Mouse (Mus musculus) small intestine, adult 2 months (tissue): ENCODE results near the gene Trmt13. TPM values are rescaled to one million over a fixed set of nuclear protein-coding genes. Genes with fewer than 3 reads are reported as not detected.
A peak's percentile ranks its signal among the peaks of the same experiment; 100 is the strongest.
"Not testable (repeated sequence)": the region's sequence is repeated elsewhere in the genome, so short reads cannot be mapped to it uniquely, and the experiment has no call there.

Experiments used
- H3K27ac ChIP-seq: fragments of 200-500 bp; 2 replicates; pipeline ENCODE4 v1.5.1; 2012; ENCODE audit warnings: low read depth, low read length, control low read depth, inconsistent platforms; ENCODE audit not compliant: insufficient read depth
- H3K27me3 ChIP-seq: fragments of 200-500 bp; 2 replicates; pipeline ENCODE4 v1.6.1; 2012; ENCODE audit warnings: mild to moderate bottlenecking, moderate library complexity, low read length, inconsistent platforms; ENCODE audit not compliant: control insufficient read depth, insufficient read depth
- H3K36me3 ChIP-seq: fragments of 200-500 bp; 2 replicates; pipeline ENCODE4 v1.6.1; 2012; ENCODE audit warnings: mild to moderate bottlenecking, low read length, control low read depth, inconsistent platforms; ENCODE audit not compliant: control insufficient read depth, insufficient read depth
- H3K4me1 ChIP-seq: fragments of 200-500 bp; 2 replicates; pipeline ENCODE4 v1.6.1; 2012; ENCODE audit warnings: low read length, inconsistent platforms, mixed read lengths; ENCODE audit not compliant: control insufficient read depth, insufficient read depth, insufficient read length
- H3K4me3 ChIP-seq: fragments of 200-500 bp; 2 replicates; pipeline ENCODE4 v1.5.1; 2012; ENCODE audit warnings: low read depth, mild to moderate bottlenecking, control low read depth, inconsistent platforms, low read length, moderate library complexity
- CTCF ChIP-seq: fragments of 200-500 bp; IDR thresholded peaks from 2 replicates; pipeline ENCODE4 v1.5.1; 2012; ENCODE audit warnings: low read depth, mild to moderate bottlenecking, control low read depth, inconsistent platforms, low read length, moderate library complexity, mixed read lengths; ENCODE audit not compliant: insufficient replicate concordance, insufficient read length; ENCODE audit errors: extremely low read depth
- POLR2A ChIP-seq: fragments of 200-500 bp; IDR thresholded peaks from 2 replicates; pipeline ENCODE4 v1.6.1; 2012; ENCODE audit warnings: low read depth, mild to moderate bottlenecking, control low read depth, inconsistent platforms, low read length, moderate library complexity
- WGBS: fragments of 180-500 bp; shearing (Covaris S2); methylation state at CpG from one replicate; pipeline ENCODE4 v1.1.7; 2018; 5-methylcytosine and 5-hydroxymethylcytosine counted together
- polyA plus RNA-seq: library from polyadenylated mRNA; depleted of rRNA; stranded (reverse); fragments of >200 nt; gene quantifications from 2 replicates; pipeline ENCODE4 v1.2.3, GENCODE M21; 2012

The Trmt13 gene
- polyA plus RNA-seq, 1 experiment, result 1.2 TPM

DNA sequence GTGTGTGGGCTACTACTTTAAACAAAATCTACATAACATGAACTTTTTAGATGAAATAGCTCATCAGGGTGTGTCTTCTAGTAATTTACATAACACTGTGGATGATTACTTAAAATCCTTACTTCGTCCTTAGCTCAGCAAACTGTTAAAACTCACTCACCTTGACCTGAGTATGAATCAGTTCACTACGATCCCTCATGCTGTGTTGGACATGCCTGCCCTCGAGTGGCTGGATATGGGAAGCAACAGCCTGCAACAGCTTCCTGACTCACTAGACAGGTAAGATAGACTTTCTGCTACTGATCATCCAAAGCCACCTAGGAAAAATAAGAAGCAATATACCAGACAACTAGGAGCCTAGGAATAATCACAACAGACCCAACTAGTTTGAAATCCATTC lies 37.1 kb downstream of the Trmt13 start:
- Histone ChIP-seq H3K36me3 (peaks cover 17% of the 10 kb centered on the region), H3K4me1 (no peaks in the 10 kb centered on the region), H3K27me3 (no peaks in the 10 kb centered on the region), H3K27ac (no peak overlapping the region), H3K4me3 (no peak overlapping the region)
- TF ChIP-seq CTCF, result peak; percentile 43; the same call in 1 of the 2 replicates
- no peak for TF ChIP-seq POLR2A
- 31% methylated on average over 3 of the region's 3 CpGs for WGBS

DNA sequence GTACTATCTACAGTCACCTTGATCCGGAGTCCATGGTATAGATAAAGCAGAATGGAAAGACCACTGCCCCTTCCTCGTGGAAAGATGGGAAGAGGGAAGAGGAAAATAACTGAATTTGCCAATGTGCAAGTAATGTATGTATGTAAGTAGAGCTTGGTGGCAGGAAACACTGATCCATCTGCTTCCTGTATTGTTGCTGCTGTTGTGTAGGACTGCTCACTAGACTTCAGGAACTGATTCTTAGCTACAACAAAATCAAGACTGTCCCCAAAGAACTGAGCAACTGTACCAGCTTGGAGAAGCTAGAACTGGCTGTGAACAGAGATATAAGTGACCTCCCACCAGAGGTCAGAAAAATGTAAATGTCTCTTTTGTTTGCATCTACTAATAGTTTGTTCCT lies 43.8 kb downstream of the Trmt13 start:
- Histone ChIP-seq H3K36me3 (no peaks in the 10 kb centered on the region), H3K27me3 (no peaks in the 10 kb centered on the region), H3K27ac (no peak overlapping the region), H3K4me3 (no peak overlapping the region), H3K4me1 (no peaks in the 10 kb centered on the region)
- TF ChIP-seq POLR2A (no peak), CTCF (no peak)
- 62% methylated on average over 2 of the region's 2 CpGs for WGBS

DNA sequence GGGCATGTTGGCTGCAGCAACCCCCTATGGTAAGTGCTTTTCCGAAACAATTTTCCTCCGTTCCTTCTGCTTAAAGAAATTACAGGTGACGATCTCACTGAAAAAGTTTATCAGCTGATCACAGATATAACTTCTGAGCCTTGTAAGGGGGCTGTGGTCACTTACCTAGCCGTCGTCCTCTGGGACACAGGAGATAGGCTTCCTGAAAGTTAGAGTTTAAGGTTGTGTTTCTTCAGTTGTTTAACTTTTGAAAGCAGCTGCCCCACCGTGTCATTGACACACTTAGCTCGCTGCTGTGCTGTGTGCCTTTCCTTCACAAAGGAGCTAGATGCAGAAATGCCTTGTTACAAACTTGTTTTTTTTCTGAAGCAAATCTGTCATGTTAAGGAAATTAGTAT lies 51.3 kb downstream of the Trmt13 start:
- Histone ChIP-seq H3K36me3 (no peaks in the 10 kb centered on the region), H3K27ac (no peak overlapping the region), H3K27me3 (no peaks in the 10 kb centered on the region; the same call in 1 of the 2 replicates), H3K4me3 (no peak overlapping the region; the same call in 1 of the 2 replicates), H3K4me1 (no peaks in the 10 kb centered on the region)
- no peak for TF ChIP-seq POLR2A
- no peak for TF ChIP-seq CTCF
- WGBS, result 12% methylated on average over 7 of the region's 7 CpGs

DNA sequence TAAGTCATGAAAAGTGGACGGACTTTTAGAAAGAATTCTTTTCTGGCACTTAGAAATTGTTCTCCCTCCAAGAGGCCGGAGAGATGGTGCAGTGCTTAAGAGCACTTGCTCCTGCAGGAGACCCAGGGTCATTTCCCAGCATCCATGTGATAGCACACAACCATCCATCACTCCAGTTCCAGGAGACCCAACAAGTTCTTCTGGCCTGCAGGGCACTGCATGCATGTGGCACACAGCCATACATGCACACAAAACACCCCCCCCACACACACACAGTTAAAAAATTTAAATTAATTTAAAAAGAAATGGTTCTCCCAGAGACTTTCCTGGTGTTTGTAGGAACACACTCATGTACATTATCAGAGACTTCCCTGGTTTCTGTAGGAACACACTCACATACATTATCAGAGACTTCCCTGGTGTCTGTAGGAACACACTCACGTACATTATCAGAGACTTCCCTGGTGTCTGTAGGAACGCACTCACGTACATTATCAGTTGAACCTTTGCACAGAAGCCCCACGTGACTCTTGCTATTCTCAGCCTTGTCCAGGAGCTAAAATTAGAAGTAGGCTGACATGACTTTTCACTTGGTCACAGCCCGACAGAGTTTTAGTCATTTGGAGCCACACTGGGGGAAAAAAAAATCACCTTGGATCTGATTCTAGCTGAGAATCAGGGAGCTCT lies 51.8 kb downstream of the Trmt13 start, which contains the start of gene Lrrc39:
Gene Lrrc39 (plus strand): TSS at position 566 of the 687 bp plus-strand sequence.
- H3K36me3 ChIP-seq, result no peaks in the 10 kb centered on the region
- no peak within 1 kb of the TSS for H3K27ac ChIP-seq
- TF ChIP-seq CTCF (no peak), POLR2A (no peak)
- no peak within 1 kb of the TSS; the same call in 1 of the 2 replicates for H3K4me3 ChIP-seq
- 24% methylated on average over 7 of the region's 7 CpGs for WGBS
- H3K4me1 ChIP-seq, result no peaks in the 10 kb centered on the region
- no peaks in the 10 kb centered on the region; the same call in 1 of the 2 replicates for H3K27me3 ChIP-seq

DNA sequence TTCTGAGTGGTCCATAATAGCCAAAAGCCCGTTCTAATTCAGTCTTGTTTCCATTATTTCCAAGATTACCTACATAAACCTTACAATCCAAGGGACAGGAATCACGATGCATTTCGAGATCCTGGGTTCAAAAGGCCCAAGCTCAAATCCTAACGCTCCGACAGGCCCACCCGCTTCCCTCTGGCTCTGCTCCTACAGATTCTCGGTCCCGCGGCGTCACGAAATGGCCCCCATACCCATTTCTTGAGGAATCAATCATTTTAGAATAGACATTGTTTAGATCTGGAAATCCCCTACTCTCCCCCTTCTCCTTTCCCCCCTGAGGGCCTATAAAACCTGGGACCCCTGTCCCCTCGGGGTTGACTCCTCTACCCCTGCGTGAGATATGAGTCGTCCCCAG lies 53.1 kb downstream of the Trmt13 start:
- H3K27me3 ChIP-seq, H3K27ac ChIP-seq, H3K4me3 ChIP-seq, H3K36me3 ChIP-seq, H3K4me1 ChIP-seq: not testable (repeated sequence)
- WGBS, result 94% methylated on average over 14 of the region's 14 CpGs

DNA sequence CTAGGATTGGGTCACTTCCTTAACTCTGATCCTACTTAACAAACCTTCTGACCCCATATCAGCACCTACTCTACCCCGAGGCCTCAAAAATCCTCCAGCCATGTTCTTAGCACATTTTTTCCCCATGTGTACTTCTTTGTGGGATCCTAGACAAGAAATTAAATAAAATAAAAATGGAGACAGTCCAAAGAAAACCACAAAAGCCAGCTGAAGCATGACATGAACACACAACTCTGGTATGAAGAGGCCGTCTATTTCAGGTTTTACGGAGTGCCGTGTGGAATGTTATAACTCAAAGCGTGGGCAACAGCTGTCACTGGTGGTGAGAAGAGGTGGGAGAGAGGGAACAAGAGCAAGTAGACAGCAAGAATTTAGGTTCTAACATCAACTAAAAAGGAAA lies 63.0 kb downstream of the Trmt13 start:
- TF ChIP-seq POLR2A, result no peak
- no peak for TF ChIP-seq CTCF
- Histone ChIP-seq H3K4me1 (no peaks in the 10 kb centered on the region), H3K36me3 (peaks cover 8% of the 10 kb centered on the region), H3K4me3 (no peak overlapping the region), H3K27me3 (no peaks in the 10 kb centered on the region), H3K27ac (no peak overlapping the region)
- 93% methylated on average over 5 of the region's 5 CpGs for WGBS

DNA sequence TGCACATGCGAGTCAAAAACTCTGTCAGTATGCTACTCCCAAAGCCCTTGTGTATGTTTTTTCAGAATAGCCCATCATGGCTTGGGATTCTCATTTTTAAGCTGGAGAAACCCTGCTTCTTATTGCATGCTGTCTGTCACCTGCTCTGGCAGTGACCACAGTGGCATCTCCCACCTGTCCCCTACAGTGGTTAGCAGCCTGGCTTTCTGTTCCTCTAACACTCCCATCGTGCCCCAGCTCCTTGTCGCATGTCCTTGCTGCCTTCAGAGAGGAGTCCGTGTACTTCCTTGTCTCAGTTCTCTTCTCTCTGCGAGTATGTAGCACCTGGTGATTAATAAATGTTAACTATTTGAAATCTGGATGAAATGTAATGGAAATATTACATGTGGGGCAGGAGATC lies 67.0 kb downstream of the Trmt13 start:
- no peak overlapping the region for H3K4me3 ChIP-seq
- no peaks in the 10 kb centered on the region for H3K4me1 ChIP-seq
- TF ChIP-seq CTCF (no peak), POLR2A (no peak)
- H3K27me3 ChIP-seq, result no peaks in the 10 kb centered on the region
- 58% methylated on average over 5 of the region's 5 CpGs for WGBS
- H3K27ac ChIP-seq, result no peak overlapping the region
- peaks cover 12% of the 10 kb centered on the region for H3K36me3 ChIP-seq

DNA sequence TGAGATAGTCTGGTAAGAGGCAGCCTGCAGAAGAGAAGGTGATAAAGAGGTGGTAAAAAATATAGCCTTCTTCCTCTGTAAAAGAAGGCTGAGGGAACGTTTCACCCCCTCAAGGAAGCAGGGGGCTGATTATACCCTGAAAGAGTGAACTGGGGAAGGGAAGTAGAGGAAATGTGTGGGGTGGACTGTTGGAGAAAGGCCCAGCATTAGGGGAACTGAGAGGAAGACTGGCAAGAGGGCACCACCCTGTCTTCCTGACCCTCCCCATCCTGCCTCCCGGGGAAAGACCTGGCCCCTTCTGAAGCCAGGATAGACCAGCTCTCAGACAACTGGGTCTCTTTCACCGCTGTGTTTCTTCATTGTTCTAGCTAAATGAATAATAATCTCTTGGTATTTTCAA lies 71.9 kb downstream of the Trmt13 start:
- WGBS, result 73% methylated on average over 3 of the region's 3 CpGs
- Histone ChIP-seq H3K4me1 (no peaks in the 10 kb centered on the region), H3K27ac (no peak overlapping the region), H3K36me3 (peaks cover 20% of the 10 kb centered on the region), H3K27me3 (no peaks in the 10 kb centered on the region), H3K4me3 (no peak overlapping the region)
- TF ChIP-seq CTCF (no peak), POLR2A (no peak)
